In the genomic region with DNA sequence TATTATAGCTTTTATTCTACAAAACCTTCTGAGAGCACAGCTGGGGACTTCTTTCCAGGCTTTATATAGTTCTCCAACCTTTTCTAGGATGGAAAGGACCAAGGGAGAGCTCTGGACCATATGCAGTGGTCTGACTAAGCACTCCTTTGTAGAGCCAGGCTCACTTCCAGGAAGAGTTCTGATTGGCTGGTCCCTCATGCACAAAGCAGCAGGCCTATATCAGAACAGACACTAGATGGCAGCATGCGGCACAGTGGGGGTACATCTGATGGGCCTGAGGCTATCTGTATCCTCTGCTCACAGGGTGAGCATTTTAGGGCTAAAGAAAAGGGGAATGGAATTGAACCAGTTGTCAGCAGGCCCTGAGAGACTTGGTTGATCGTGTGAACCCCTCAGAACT, we compare ENCODE assay signal across 9 mouse cellular contexts. TPM values are rescaled to one million over a fixed set of nuclear protein-coding genes. Genes with fewer than 3 reads are reported as not detected.
DNase-seq lines count a peak whose midpoint lies in the region; TF ChIP-seq lines count a peak whose summit lies in the region.
"Had no signal": no experiment of that assay in that cellular context is flagged by ENCODE, and none has a peak within 500 bp of the region (broad histone marks: within the 10 kb centered on the region; RNA-seq: fewer than 3 reads in every experiment).

No protein-coding gene starts in this region.

- H3K4me3 ChIP-seq in ES-Bruce4 (ENCODE audit: low read depth, low read length): no peak overlapping the region
- no peak overlapping the region for H3K4me3 ChIP-seq in bone marrow macrophage, adult 2 months (ENCODE audit: insufficient read depth, low read length)
- H3K4me3 ChIP-seq in forebrain, embryonic 10.5 days: no peak overlapping the region
- no peak overlapping the region for H3K4me3 ChIP-seq in lung, adult 2 months (replicated peaks; ENCODE audit: extremely low read depth, low read depth, low read length)
- H3K4me3 ChIP-seq: heart, embryonic 13.5 days had no signal

- DNase-seq in forebrain, embryonic 10.5 days (ENCODE audit: extremely low spot score, low spot score): peak; percentile 61
- peak; percentile 80 for DNase-seq in heart, postnatal 4 days
- peak; percentile 68 to 90 for DNase-seq in layer of hippocampus, adult 18-20 months (ENCODE audit: low spot score in 2 of 2)
- peak; percentile 41 for DNase-seq in lung, adult 2 months
- DNase-seq in retina, embryonic 14.5 days (ENCODE audit: low spot score): peak; percentile 79
- DNase-seq in thymus, postnatal 36 days: peak; percentile 81 to 82

- H3K4me1 ChIP-seq in ES-Bruce4 (ENCODE audit: control insufficient read depth, insufficient read depth, low read length): no peaks in the 10 kb centered on the region
- H3K4me1 ChIP-seq in bone marrow macrophage, adult 2 months (ENCODE audit: control insufficient read depth, insufficient read depth, low read length): no peaks in the 10 kb centered on the region
- peaks cover 9% of the 10 kb centered on the region; the same call in 1 of the 2 replicates for H3K4me1 ChIP-seq in forebrain, embryonic 10.5 days
- H3K4me1 ChIP-seq in lung, adult 2 months (ENCODE audit: control insufficient read depth, insufficient read depth, low read length): no peaks in the 10 kb centered on the region

- H3K36me3 ChIP-seq in ES-Bruce4 (ENCODE audit: control insufficient read depth, insufficient read depth, low read length, poor library complexity, severe bottlenecking): no peaks in the 10 kb centered on the region
- no peaks in the 10 kb centered on the region for H3K36me3 ChIP-seq in forebrain, embryonic 10.5 days (replicated peaks)
- H3K36me3 ChIP-seq: heart, embryonic 13.5 days had no signal

- no peak for TF ChIP-seq EP300 in ES-Bruce4 (IDR thresholded peaks at IDR 0.05; ENCODE audit: insufficient read depth, low read depth, low read length)

- H3K27me3 ChIP-seq in ES-Bruce4 (ENCODE audit: control insufficient read depth, insufficient read depth, low read length, poor library complexity, severe bottlenecking): no peaks in the 10 kb centered on the region
- no peaks in the 10 kb centered on the region for H3K27me3 ChIP-seq in forebrain, embryonic 10.5 days (ENCODE audit: poor library complexity, severe bottlenecking)
- H3K27me3 ChIP-seq: heart, embryonic 13.5 days had no signal

- no peaks in the 10 kb centered on the region for H3K9me3 ChIP-seq in ES-Bruce4 (replicated peaks; ENCODE audit: control insufficient read depth, insufficient read depth, low read length, poor library complexity, severe bottlenecking)
- H3K9me3 ChIP-seq in forebrain, embryonic 10.5 days: no peaks in the 10 kb centered on the region
- H3K9me3 ChIP-seq: heart, embryonic 13.5 days had no signal

- no peak overlapping the region for H3K9ac ChIP-seq in ES-Bruce4 (ENCODE audit: low read depth, poor library complexity, severe bottlenecking)
- H3K9ac ChIP-seq: heart, embryonic 13.5 days had no signal

- no peak for TF ChIP-seq POLR2A in ES-Bruce4 (IDR thresholded peaks at IDR 0.05; ENCODE audit: insufficient read depth, low read length)
- no peak for TF ChIP-seq POLR2A in bone marrow macrophage, adult 2 months (IDR thresholded peaks at IDR 0.05; ENCODE audit: borderline replicate concordance, low read depth, low read length)
- no peak for TF ChIP-seq POLR2A in lung, adult 2 months (IDR thresholded peaks at IDR 0.05; ENCODE audit: borderline replicate concordance, extremely low read depth, low read depth, low read length)

- peak; percentile 86 for TF ChIP-seq CTCF in ES-Bruce4 (IDR thresholded peaks at IDR 0.05; ENCODE audit: low read depth, low read length)
- 0 out of 2 replicates have a peak, but pooled peaks have one; percentile 36 for TF ChIP-seq CTCF in bone marrow macrophage, adult 2 months (IDR thresholded peaks at IDR 0.05; ENCODE audit: low read depth, low read length)
- TF ChIP-seq CTCF in lung, adult 2 months (IDR thresholded peaks at IDR 0.05; ENCODE audit: insufficient read depth, low read length): peak; percentile 74

- no peak overlapping the region for H3K27ac ChIP-seq in ES-Bruce4 (ENCODE audit: insufficient read depth, low read length)
- no peak overlapping the region for H3K27ac ChIP-seq in bone marrow macrophage, adult 2 months (ENCODE audit: insufficient read depth, low read depth, low read length)
- H3K27ac ChIP-seq in forebrain, embryonic 10.5 days: no peak overlapping the region
- H3K27ac ChIP-seq: heart, embryonic 13.5 days had no signal

- 24% methylated on average over 2 of the region's 2 CpGs for WGBS in forebrain, embryonic 10.5 days
- WGBS in lung, adult 2 months: 20% methylated on average over 2 of the region's 2 CpGs

RNA-seq across cellular contexts. Expression of a gene that starts 47.6 kb away (rescaled TPM):
- not detected in 2 replicates for polyA plus RNA-seq in ES-Bruce4 (2011; ENCODE audit: insufficient read depth, insufficient read length, low read depth, missing spikeins)
- not detected in 2 replicates for polyA plus RNA-seq in bone marrow macrophage, adult 2 months (2012; ENCODE audit: insufficient read depth, insufficient read length, missing spikeins)
- polyA plus RNA-seq in forebrain, embryonic 10.5 days (2016; fragmentation: Nextera tagmentation; extraction: Ambion mirVana): not detected in 2 replicates
- not detected for total RNA-seq in heart, postnatal 4 days (2021)
- not detected for total RNA-seq in layer of hippocampus, adult 18-20 months (2021)
- polyA plus RNA-seq in lung, adult 2 months (2012; rRNA removed): not detected in 2 replicates
- polyA plus RNA-seq: heart, embryonic 13.5 days had no signal

Comparison
In these comparisons a context has a peak if more than half of its experiments do, and no peak if none do; other contexts are left out.
1. CTCF ChIP-seq: peak in every context shown above with its lines; median percentile 86 in ES-Bruce4; 74 in lung, adult 2 months; 36 in bone marrow macrophage, adult 2 months.